Mouse (Mus musculus): ENCODE data around the gene Prickle1. TPM values are rescaled to one million over a fixed set of nuclear protein-coding genes. Genes with fewer than 3 reads are reported as not detected.

The Prickle1 gene
- polyA plus RNA-seq, 1 experiment from 2014 or later, result 2.5 TPM

GRCm38 (mm10) chr15:93596991-93597390, 1.3 kb upstream of the Prickle1 start:
- Histone ChIP-seq H3K4me2 (ENCODE audit: low read depth, low read length) (no peak overlapping the region), H3K9ac (replicated peaks) (no peak overlapping the region), H3K36me3 (replicated peaks; ENCODE audit: insufficient read depth, low read length) (no peaks in the 10 kb centered on the region), H3K4me1 (ENCODE audit: insufficient read depth) (peaks cover 6% of the 10 kb centered on the region; the same call in 1 of the 2 replicates), H3K27me3 (ENCODE audit: insufficient read depth, low read length) (no peaks in the 10 kb centered on the region), H3K27ac (ENCODE audit: low read depth) (no peak overlapping the region), H3K4me3 (ENCODE audit: low read depth, low read length) (no peak overlapping the region), H3K9me3 (ENCODE audit: low read length) (no peaks in the 10 kb centered on the region)
- ATAC-seq (no peak), DNase-seq (no peak)
- 61% methylated on average over 11 of the region's 11 CpGs for WGBS (ENCODE audit: insufficient replicate concordance)
- no peak for TF ChIP-seq EP300 (IDR thresholded peaks at IDR 0.05; ENCODE audit: low read depth)
- no peak for TF ChIP-seq CTCF (IDR thresholded peaks at IDR 0.05; ENCODE audit: low read depth)

- H3K27me3 ChIP-seq (ENCODE audit: insufficient read depth, low read length), result no peaks in the 10 kb centered on the region
- peak; percentile 51 for ATAC-seq
Measured at GRCm38 (mm10) chr15:93596285-93596684, 594 bp upstream of the Prickle1 start.

GRCm38 (mm10) chr15:93594888-93595698, 598 bp downstream of the Prickle1 start:
- ATAC-seq, result peak; percentile 60
- Histone ChIP-seq H3K4me3 (ENCODE audit: low read depth, low read length) (peak overlapping the region; percentile 78), H3K4me1 (ENCODE audit: insufficient read depth) (peaks cover 6% of the 10 kb centered on the region; the same call in 1 of the 2 replicates)

More at GRCm38 (mm10) chr15:93596285-93596684, 594 bp upstream of the Prickle1 start:
- DNase-seq, result peak; percentile 72
- Histone ChIP-seq H3K36me3 (replicated peaks; ENCODE audit: insufficient read depth, low read length) (no peaks in the 10 kb centered on the region), H3K27ac (ENCODE audit: low read depth) (no peak overlapping the region), H3K4me1 (ENCODE audit: insufficient read depth) (peaks cover 6% of the 10 kb centered on the region; the same call in 1 of the 2 replicates), H3K4me3 (ENCODE audit: low read depth, low read length) (peak overlapping the region; percentile 78), H3K9me3 (ENCODE audit: low read length) (no peaks in the 10 kb centered on the region), H3K4me2 (ENCODE audit: low read depth, low read length) (peak overlapping the region; percentile 99), H3K9ac (replicated peaks) (peak overlapping the region; percentile 63)
- 1% methylated on average over 11 of the region's 11 CpGs for WGBS (ENCODE audit: insufficient replicate concordance)
- TF ChIP-seq EP300 (IDR thresholded peaks at IDR 0.05; ENCODE audit: low read depth) (no peak), CTCF (IDR thresholded peaks at IDR 0.05; ENCODE audit: low read depth) (no peak)

GRCm38 (mm10) chr15:93594296-93594887, 1.3 kb downstream of the Prickle1 start:
- H3K4me3 ChIP-seq (ENCODE audit: low read depth, low read length), result peak overlapping the region; percentile 78
- H3K27me3 ChIP-seq (ENCODE audit: insufficient read depth, low read length), result no peaks in the 10 kb centered on the region
- H3K36me3 ChIP-seq (replicated peaks; ENCODE audit: insufficient read depth, low read length), result no peaks in the 10 kb centered on the region
- DNase-seq (no peak), ATAC-seq (no peak)
- no peak for TF ChIP-seq EP300 (IDR thresholded peaks at IDR 0.05; ENCODE audit: low read depth)
- no peak for TF ChIP-seq CTCF (IDR thresholded peaks at IDR 0.05; ENCODE audit: low read depth)
- peak overlapping the region; percentile 99 for H3K4me2 ChIP-seq (ENCODE audit: low read depth, low read length)
- H3K4me1 ChIP-seq (ENCODE audit: insufficient read depth), result peaks cover 6% of the 10 kb centered on the region; the same call in 1 of the 2 replicates
- 0 out of 2 replicates have a peak overlapping the region, but pooled peaks have one; percentile 7 for H3K9ac ChIP-seq (replicated peaks)
- H3K27ac ChIP-seq (ENCODE audit: low read depth), result no peak overlapping the region
- WGBS (ENCODE audit: insufficient replicate concordance), result 27% methylated on average over 10 of the region's 10 CpGs
- no peaks in the 10 kb centered on the region for H3K9me3 ChIP-seq (ENCODE audit: low read length)

More at GRCm38 (mm10) chr15:93594888-93595698, 598 bp downstream of the Prickle1 start:
- WGBS (ENCODE audit: insufficient replicate concordance), result under 1% methylated on average over 49 of the region's 64 CpGs
- Histone ChIP-seq H3K36me3 (replicated peaks; ENCODE audit: insufficient read depth, low read length) (no peaks in the 10 kb centered on the region), H3K4me2 (ENCODE audit: low read depth, low read length) (peak overlapping the region; percentile 99), H3K27ac (ENCODE audit: low read depth) (peak overlapping the region; percentile 78), H3K9me3 (ENCODE audit: low read length) (no peaks in the 10 kb centered on the region), H3K9ac (replicated peaks) (peak overlapping the region; percentile 82), H3K27me3 (ENCODE audit: insufficient read depth, low read length) (no peaks in the 10 kb centered on the region)
- TF ChIP-seq EP300 (IDR thresholded peaks at IDR 0.05; ENCODE audit: low read depth), result no peak
- TF ChIP-seq CTCF (IDR thresholded peaks at IDR 0.05; ENCODE audit: low read depth), result 0 out of 2 replicates have a peak, but pooled peaks have one; percentile 19
- peak; percentile 64 for DNase-seq

GRCm38 (mm10) chr15:93592596-93592995, 3.1 kb downstream of the Prickle1 start:
- no peak overlapping the region for H3K27ac ChIP-seq (ENCODE audit: low read depth)
- H3K36me3 ChIP-seq (replicated peaks; ENCODE audit: insufficient read depth, low read length), result no peaks in the 10 kb centered on the region
- no peak overlapping the region for H3K9ac ChIP-seq (replicated peaks)
- WGBS (ENCODE audit: insufficient replicate concordance), result 33% methylated on average over 3 of the region's 3 CpGs
- H3K27me3 ChIP-seq (ENCODE audit: insufficient read depth, low read length), result no peaks in the 10 kb centered on the region
- no peaks in the 10 kb centered on the region for H3K9me3 ChIP-seq (ENCODE audit: low read length)
- H3K4me2 ChIP-seq (ENCODE audit: low read depth, low read length), result no peak overlapping the region
- H3K4me1 ChIP-seq (ENCODE audit: insufficient read depth), result peaks cover 6% of the 10 kb centered on the region; the same call in 1 of the 2 replicates
- ATAC-seq, result no peak
- TF ChIP-seq CTCF (IDR thresholded peaks at IDR 0.05; ENCODE audit: low read depth), result no peak
- no peak for TF ChIP-seq EP300 (IDR thresholded peaks at IDR 0.05; ENCODE audit: low read depth)
- no peak for DNase-seq
- no peak overlapping the region for H3K4me3 ChIP-seq (ENCODE audit: low read depth, low read length)

- no peak for TF ChIP-seq EP300 (IDR thresholded peaks at IDR 0.05; ENCODE audit: low read depth)
- TF ChIP-seq CTCF (IDR thresholded peaks at IDR 0.05; ENCODE audit: low read depth), result peak; percentile 49
- DNase-seq (peak; percentile 65), ATAC-seq (peak; percentile 70)
- Histone ChIP-seq H3K4me1 (ENCODE audit: insufficient read depth) (peaks cover 6% of the 10 kb centered on the region; the same call in 1 of the 2 replicates), H3K9me3 (ENCODE audit: low read length) (no peaks in the 10 kb centered on the region), H3K36me3 (replicated peaks; ENCODE audit: insufficient read depth, low read length) (no peaks in the 10 kb centered on the region), H3K9ac (replicated peaks) (no peak overlapping the region), H3K27me3 (ENCODE audit: insufficient read depth, low read length) (no peaks in the 10 kb centered on the region), H3K27ac (ENCODE audit: low read depth) (no peak overlapping the region), H3K4me3 (ENCODE audit: low read depth, low read length) (peak overlapping the region; percentile 23), H3K4me2 (ENCODE audit: low read depth, low read length) (peak overlapping the region; percentile 63)
- WGBS (ENCODE audit: insufficient replicate concordance), result 27% methylated on average over 12 of the region's 12 CpGs
Measured at GRCm38 (mm10) chr15:93591831-93592321, 3.8 kb downstream of the Prickle1 start.
